Mouse (Mus musculus): ENCODE data around the gene Scd2. TPM values are rescaled to one million over a fixed set of nuclear protein-coding genes. Genes with fewer than 3 reads are reported as not detected.
A peak's percentile ranks its signal among the peaks of the same experiment; 100 is the strongest.
"Not testable (repeated sequence)": the region's sequence is repeated elsewhere in the genome, so short reads cannot be mapped to it uniquely, and the experiment has no call there.

Gene Scd2
- polyA plus RNA-seq, 1 experiment from 2014 or later, result 178 TPM

DNA sequence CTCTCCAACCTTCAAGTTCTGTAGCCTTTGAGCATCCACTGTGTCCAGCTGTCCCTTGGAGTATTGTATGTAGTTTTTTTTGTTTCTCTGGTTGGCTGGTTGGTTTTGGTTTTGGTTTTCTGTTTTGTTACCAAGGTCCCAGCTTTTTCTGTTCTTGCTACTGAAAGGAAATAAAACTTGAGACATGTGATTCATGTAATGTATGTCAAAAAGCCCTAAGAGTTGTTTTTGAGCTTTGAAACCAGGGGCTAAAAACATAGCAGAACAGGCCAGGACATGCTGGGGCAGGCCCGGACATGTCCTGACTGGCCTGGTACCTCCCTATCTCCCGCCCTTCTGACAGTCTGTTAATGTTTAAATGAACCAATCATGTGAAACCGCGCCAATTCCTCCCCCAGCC lies 39.4 kb upstream of the Scd2 start:
- H3K36me3 ChIP-seq (ENCODE audit: insufficient read depth, low read length); ATAC-seq (ENCODE audit: low FRiP score, low TSS enrichment); H3K4me3 ChIP-seq (ENCODE audit: low read length); H3K27me3 ChIP-seq (ENCODE audit: insufficient read depth, low read length); H3K9me3 ChIP-seq (ENCODE audit: low read length); H3K4me2 ChIP-seq (replicated peaks; ENCODE audit: low read depth, low read length); H3K9ac ChIP-seq (replicated peaks; ENCODE audit: low read length); H3K4me1 ChIP-seq (ENCODE audit: insufficient read depth, low read length): not testable (repeated sequence)
- 0 out of 2 replicates have a peak overlapping the region, but pooled peaks have one; percentile 34 for H3K27ac ChIP-seq (ENCODE audit: low read length)
- 66% methylated on average over 4 of the region's 4 CpGs for WGBS

DNA sequence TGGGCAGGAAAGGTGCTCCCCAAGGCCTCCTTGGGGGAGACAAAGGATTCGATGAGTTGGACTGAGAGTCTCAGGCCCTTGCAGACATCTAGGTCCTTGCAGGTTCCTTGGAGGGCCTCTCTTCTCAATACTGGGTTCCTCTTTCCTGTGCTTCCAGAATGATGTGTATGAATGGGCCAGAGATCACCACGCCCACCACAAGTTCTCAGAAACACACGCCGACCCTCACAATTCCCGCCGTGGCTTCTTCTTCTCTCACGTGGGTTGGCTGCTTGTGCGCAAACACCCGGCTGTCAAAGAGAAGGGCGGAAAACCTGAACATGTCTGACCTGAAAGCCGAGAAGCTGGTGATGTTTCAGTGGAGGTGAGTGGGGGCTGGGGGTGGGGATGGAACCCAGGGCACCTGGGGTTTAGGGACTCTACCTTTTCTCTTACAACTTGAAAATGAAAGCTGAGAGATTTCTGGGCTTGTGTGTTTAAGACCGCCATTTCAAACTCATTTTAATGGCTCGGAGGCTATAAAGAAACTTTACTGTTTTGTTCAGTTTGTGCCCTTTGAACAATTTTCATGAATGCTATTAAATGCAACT lies 36.0 kb upstream of the Scd2 start:
- Histone ChIP-seq H3K36me3 (ENCODE audit: insufficient read depth, low read length) (no peaks in the 10 kb centered on the region), H3K27ac (ENCODE audit: low read length) (no peak overlapping the region), H3K9me3 (ENCODE audit: low read length) (no peaks in the 10 kb centered on the region), H3K4me2 (replicated peaks; ENCODE audit: low read depth, low read length) (no peak overlapping the region), H3K27me3 (ENCODE audit: insufficient read depth, low read length) (no peaks in the 10 kb centered on the region), H3K4me3 (ENCODE audit: low read length) (no peak overlapping the region), H3K9ac (replicated peaks; ENCODE audit: low read length) (no peak overlapping the region), H3K4me1 (ENCODE audit: insufficient read depth, low read length) (no peaks in the 10 kb centered on the region)
- WGBS, result 86% methylated on average over 11 of the region's 13 CpGs
- no peak for ATAC-seq (ENCODE audit: low FRiP score, low TSS enrichment)

DNA sequence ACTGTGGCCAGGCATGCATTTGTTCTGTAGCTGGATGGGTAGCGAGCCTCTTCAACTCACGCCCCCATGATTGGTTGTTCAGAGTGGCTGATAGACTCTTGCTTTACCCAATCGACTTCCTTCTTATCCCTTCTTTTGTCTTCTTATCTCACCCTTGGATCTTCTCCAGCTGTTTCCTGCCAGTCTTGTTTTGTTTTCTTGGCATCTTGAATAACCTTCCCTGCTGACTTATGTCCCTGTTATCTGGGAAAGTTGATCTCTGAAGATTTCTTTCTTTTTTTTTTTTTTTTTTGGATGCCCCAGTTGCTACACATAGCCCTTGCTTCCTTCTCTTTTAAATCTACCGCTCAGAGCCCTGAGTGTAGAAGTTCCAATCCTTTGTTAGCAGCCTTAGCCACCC lies 34.0 kb upstream of the Scd2 start:
- no peaks in the 10 kb centered on the region for H3K4me1 ChIP-seq (ENCODE audit: insufficient read depth, low read length)
- no peak overlapping the region for H3K4me3 ChIP-seq (ENCODE audit: low read length)
- H3K27ac ChIP-seq (ENCODE audit: low read length), result no peak overlapping the region
- no peak overlapping the region for H3K9ac ChIP-seq (replicated peaks; ENCODE audit: low read length)
- no peaks in the 10 kb centered on the region for H3K36me3 ChIP-seq (ENCODE audit: insufficient read depth, low read length)
- no peak for ATAC-seq (ENCODE audit: low FRiP score, low TSS enrichment)
- no peaks in the 10 kb centered on the region for H3K9me3 ChIP-seq (ENCODE audit: low read length)
- H3K4me2 ChIP-seq (replicated peaks; ENCODE audit: low read depth, low read length), result no peak overlapping the region
- WGBS, result 86% methylated on average over 4 of the region's 4 CpGs
- no peaks in the 10 kb centered on the region for H3K27me3 ChIP-seq (ENCODE audit: insufficient read depth, low read length)

DNA sequence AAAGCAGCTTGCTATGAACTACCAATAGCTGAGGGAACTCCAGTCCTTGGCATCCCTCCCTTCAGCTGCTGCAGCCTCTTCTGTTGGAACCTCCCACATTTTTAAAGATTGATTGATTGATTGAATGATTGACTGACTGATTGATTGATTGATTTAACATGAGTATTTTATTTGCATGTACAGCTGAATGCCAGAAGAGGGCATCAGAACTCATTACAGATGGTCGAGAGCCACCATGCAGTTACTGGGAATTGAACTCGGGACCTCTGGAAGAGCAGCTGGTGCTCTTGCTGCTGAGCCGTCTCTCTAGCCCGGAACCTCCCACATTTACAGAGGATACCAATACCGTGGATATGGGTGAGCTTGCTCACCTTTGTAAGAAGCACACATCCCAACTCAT lies 33.0 kb upstream of the Scd2 start:
- no peak for ATAC-seq (ENCODE audit: low FRiP score, low TSS enrichment)
- WGBS, result 76% methylated on average over 5 of the region's 5 CpGs
- no peak overlapping the region for H3K27ac ChIP-seq (ENCODE audit: low read length)
- H3K9ac ChIP-seq (replicated peaks; ENCODE audit: low read length), result no peak overlapping the region
- no peaks in the 10 kb centered on the region for H3K9me3 ChIP-seq (ENCODE audit: low read length)
- no peaks in the 10 kb centered on the region for H3K36me3 ChIP-seq (ENCODE audit: insufficient read depth, low read length)
- 0 out of 2 replicates have a peak, but pooled peaks cover 2% of the 10 kb centered on the region for H3K4me1 ChIP-seq (ENCODE audit: insufficient read depth, low read length)
- no peaks in the 10 kb centered on the region for H3K27me3 ChIP-seq (ENCODE audit: insufficient read depth, low read length)
- no peak overlapping the region for H3K4me3 ChIP-seq (ENCODE audit: low read length)
- H3K4me2 ChIP-seq (replicated peaks; ENCODE audit: low read depth, low read length), result no peak overlapping the region

DNA sequence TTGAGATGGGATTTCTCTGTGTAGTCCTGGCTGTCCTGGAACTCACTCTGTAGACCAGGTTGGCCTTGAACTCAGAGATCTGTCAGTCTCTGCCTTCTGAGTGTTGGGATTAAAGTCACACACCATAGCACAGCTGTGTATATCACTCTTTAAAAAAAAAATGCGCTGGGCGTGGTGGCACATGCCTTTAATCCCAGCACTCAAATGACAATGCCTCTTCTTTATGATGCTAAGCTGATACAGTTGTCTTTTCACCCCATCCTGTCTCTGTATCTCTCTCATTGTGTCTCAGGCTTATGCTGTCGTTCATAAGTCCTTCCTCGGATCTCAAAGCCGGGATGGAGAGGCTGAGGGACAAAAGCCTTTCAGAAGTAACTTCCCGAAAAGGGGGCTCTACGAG lies 31.7 kb upstream of the Scd2 start:
- Histone ChIP-seq H3K4me3 (ENCODE audit: low read length) (no peak overlapping the region), H3K9ac (replicated peaks; ENCODE audit: low read length) (no peak overlapping the region), H3K27ac (ENCODE audit: low read length) (no peak overlapping the region), H3K9me3 (ENCODE audit: low read length) (no peaks in the 10 kb centered on the region), H3K27me3 (ENCODE audit: insufficient read depth, low read length) (no peaks in the 10 kb centered on the region), H3K4me2 (replicated peaks; ENCODE audit: low read depth, low read length) (no peak overlapping the region), H3K36me3 (ENCODE audit: insufficient read depth, low read length) (no peaks in the 10 kb centered on the region), H3K4me1 (ENCODE audit: insufficient read depth, low read length) (peaks cover 6% of the 10 kb centered on the region; the same call in 1 of the 2 replicates)
- 81% methylated on average over 7 of the region's 7 CpGs for WGBS
- no peak for ATAC-seq (ENCODE audit: low FRiP score, low TSS enrichment)

DNA sequence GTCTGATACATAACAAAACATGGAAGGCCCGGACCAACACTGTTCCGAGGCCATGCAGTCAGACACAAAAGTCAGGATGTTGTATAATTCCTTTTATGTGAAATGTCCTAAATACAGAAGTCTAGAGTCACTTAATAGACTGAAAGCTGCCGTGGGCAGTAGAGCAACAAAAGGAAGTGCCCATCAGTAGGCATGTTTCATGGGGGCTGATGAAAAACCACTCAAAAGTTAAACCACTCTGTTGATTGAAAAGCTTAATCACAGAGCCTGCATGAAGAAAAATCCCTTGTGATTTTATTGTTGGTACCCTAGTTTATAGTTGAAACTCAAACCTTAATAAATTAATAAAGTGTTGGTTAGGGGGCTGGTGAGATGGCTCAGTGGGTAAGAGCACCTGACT lies 29.9 kb upstream of the Scd2 start:
- H3K4me1 ChIP-seq (ENCODE audit: insufficient read depth, low read length), result peaks cover 13% of the 10 kb centered on the region; the same call in 1 of the 2 replicates
- no peaks in the 10 kb centered on the region for H3K36me3 ChIP-seq (ENCODE audit: insufficient read depth, low read length)
- no peak for ATAC-seq (ENCODE audit: low FRiP score, low TSS enrichment)
- H3K4me2 ChIP-seq (replicated peaks; ENCODE audit: low read depth, low read length), result no peak overlapping the region
- WGBS, result 79% methylated on average over 3 of the region's 3 CpGs
- H3K27me3 ChIP-seq (ENCODE audit: insufficient read depth, low read length), result no peaks in the 10 kb centered on the region
- H3K27ac ChIP-seq (ENCODE audit: low read length), result no peak overlapping the region
- H3K4me3 ChIP-seq (ENCODE audit: low read length), result no peak overlapping the region
- no peaks in the 10 kb centered on the region for H3K9me3 ChIP-seq (ENCODE audit: low read length)
- no peak overlapping the region for H3K9ac ChIP-seq (replicated peaks; ENCODE audit: low read length)

DNA sequence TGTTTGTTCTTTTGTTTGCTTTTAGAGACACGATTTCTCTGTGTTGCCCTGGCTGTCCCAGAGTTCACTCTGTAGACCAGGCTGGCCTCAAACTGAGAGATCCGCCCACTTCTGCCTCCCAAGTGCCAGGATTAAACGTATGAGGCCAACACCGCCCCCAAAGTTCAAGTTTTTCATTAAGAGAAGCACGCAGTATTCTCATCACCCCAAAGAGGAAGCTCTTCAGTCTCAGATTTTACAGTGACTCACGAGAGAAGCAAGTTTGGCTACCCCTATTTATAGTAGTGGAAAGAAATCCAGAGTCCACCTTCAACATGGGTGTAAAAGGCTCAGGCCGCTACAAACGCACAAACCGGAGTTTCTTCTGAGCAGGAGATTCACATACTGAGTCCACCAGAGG lies 29.2 kb upstream of the Scd2 start:
- no peak for ATAC-seq (ENCODE audit: low FRiP score, low TSS enrichment)
- Histone ChIP-seq H3K4me2 (replicated peaks; ENCODE audit: low read depth, low read length) (no peak overlapping the region), H3K4me3 (ENCODE audit: low read length) (no peak overlapping the region), H3K27ac (ENCODE audit: low read length) (no peak overlapping the region), H3K27me3 (ENCODE audit: insufficient read depth, low read length) (no peaks in the 10 kb centered on the region), H3K9ac (replicated peaks; ENCODE audit: low read length) (no peak overlapping the region), H3K9me3 (ENCODE audit: low read length) (no peaks in the 10 kb centered on the region), H3K36me3 (ENCODE audit: insufficient read depth, low read length) (no peaks in the 10 kb centered on the region), H3K4me1 (ENCODE audit: insufficient read depth, low read length) (peaks cover 13% of the 10 kb centered on the region; the same call in 1 of the 2 replicates)
- WGBS, result 63% methylated on average over 9 of the region's 9 CpGs

DNA sequence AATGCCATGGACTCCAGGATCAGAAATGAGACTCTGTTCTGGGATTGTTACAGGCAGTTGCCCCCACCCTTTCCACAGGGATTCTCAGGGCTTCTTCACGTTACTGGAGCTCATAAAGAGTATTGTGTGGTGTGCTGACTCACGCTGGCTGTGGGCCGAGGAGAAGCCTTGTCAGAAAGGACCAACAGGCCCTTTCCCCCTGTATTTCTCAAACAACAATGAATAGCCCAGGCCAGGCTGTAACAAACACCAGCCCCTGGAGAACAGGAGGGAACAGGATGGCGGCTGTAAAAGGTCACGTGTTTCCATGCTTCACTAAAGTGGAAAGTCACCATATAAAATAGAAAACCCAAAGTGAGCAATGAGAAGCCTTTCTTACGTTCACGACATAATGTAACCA lies 28.2 kb upstream of the Scd2 start:
- peaks cover 13% of the 10 kb centered on the region; the same call in 1 of the 2 replicates for H3K4me1 ChIP-seq (ENCODE audit: insufficient read depth, low read length)
- 37% methylated on average over 7 of the region's 7 CpGs for WGBS

DNA sequence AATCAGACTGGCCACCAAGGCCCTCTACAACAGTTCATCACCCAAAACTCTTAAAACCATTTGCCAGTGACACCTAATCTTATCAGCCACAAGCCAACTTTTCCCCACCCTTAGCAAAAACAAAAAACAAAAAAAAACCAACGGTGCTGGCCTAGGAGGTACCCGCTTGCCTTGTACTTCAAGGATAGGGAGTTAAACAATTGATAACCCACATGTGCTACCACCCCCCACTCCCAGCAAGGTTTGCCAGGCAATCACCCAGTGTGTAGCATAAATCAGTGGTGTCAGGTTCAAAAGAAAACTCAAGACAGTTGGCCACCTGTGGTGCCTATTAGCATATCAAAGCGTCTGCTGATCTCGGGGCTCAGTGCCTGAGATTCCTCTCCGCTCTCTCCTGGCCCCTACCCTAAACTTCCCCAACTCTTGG lies 27.6 kb upstream of the Scd2 start:
- Histone ChIP-seq H3K27me3 (ENCODE audit: insufficient read depth, low read length) (no peaks in the 10 kb centered on the region), H3K36me3 (ENCODE audit: insufficient read depth, low read length) (no peaks in the 10 kb centered on the region), H3K27ac (ENCODE audit: low read length) (no peak overlapping the region), H3K4me3 (ENCODE audit: low read length) (no peak overlapping the region), H3K9me3 (ENCODE audit: low read length) (no peaks in the 10 kb centered on the region), H3K4me1 (ENCODE audit: insufficient read depth, low read length) (peaks cover 13% of the 10 kb centered on the region; the same call in 1 of the 2 replicates), H3K9ac (replicated peaks; ENCODE audit: low read length) (no peak overlapping the region), H3K4me2 (replicated peaks; ENCODE audit: low read depth, low read length) (no peak overlapping the region)
- no peak for ATAC-seq (ENCODE audit: low FRiP score, low TSS enrichment)
- 44% methylated on average over 5 of the region's 5 CpGs for WGBS

More for the DNA sequence above, 28.2 kb upstream of the Scd2 start:
- Histone ChIP-seq H3K27me3 (ENCODE audit: insufficient read depth, low read length) (no peaks in the 10 kb centered on the region), H3K4me3 (ENCODE audit: low read length) (no peak overlapping the region), H3K9me3 (ENCODE audit: low read length) (no peaks in the 10 kb centered on the region), H3K9ac (replicated peaks; ENCODE audit: low read length) (no peak overlapping the region), H3K27ac (ENCODE audit: low read length) (no peak overlapping the region), H3K36me3 (ENCODE audit: insufficient read depth, low read length) (no peaks in the 10 kb centered on the region), H3K4me2 (replicated peaks; ENCODE audit: low read depth, low read length) (no peak overlapping the region)
- ATAC-seq (ENCODE audit: low FRiP score, low TSS enrichment), result no peak

DNA sequence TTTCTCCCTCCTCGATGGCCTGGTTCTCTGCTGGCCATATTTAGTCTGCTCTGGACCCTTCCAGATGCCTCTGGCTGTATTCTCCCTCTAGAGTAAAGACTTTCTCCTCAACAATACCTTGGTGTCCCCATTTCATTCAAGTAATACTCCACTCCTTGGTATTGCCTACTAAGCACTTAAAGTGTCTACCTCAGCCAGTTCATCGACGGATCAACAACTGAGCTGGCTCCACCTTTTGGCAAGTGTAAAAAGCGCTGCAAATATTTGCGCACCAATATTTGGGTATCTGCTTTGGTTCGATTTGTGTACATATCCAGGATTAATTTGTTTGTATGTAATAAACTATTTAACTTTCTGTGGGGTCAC lies 27.0 kb upstream of the Scd2 start:
- Histone ChIP-seq H3K27me3 (ENCODE audit: insufficient read depth, low read length) (no peaks in the 10 kb centered on the region), H3K9ac (replicated peaks; ENCODE audit: low read length) (peak overlapping the region; percentile 86), H3K4me1 (ENCODE audit: insufficient read depth, low read length) (peaks cover 13% of the 10 kb centered on the region; the same call in 1 of the 2 replicates), H3K36me3 (ENCODE audit: insufficient read depth, low read length) (no peaks in the 10 kb centered on the region), H3K27ac (ENCODE audit: low read length) (peak overlapping the region; percentile 95), H3K4me2 (replicated peaks; ENCODE audit: low read depth, low read length) (peak overlapping the region; percentile 84), H3K4me3 (ENCODE audit: low read length) (peak overlapping the region; percentile 61), H3K9me3 (ENCODE audit: low read length) (no peaks in the 10 kb centered on the region)
- peak; percentile 13; the same call in 1 of the 2 replicates for ATAC-seq (ENCODE audit: low FRiP score, low TSS enrichment)
- 8% methylated on average over 6 of the region's 6 CpGs for WGBS
